Mouse (Mus musculus) testis, adult 2 months (tissue): Measurements from ENCODE around the gene Igsf21.

Source experiments
- CTCF ChIP-seq: fragments of 200-500 bp; IDR thresholded peaks from 2 replicates; pipeline ENCODE4 v1.5.1; 2012; ENCODE audit warnings: low read depth, mild to moderate bottlenecking, inconsistent platforms, low read length, moderate library complexity; ENCODE audit not compliant: control insufficient read depth, insufficient read depth, insufficient replicate concordance
- POLR2A ChIP-seq: fragments of 200-500 bp; IDR thresholded peaks from 2 replicates; pipeline ENCODE4 v1.6.1; 2012; ENCODE audit warnings: low read depth, mild to moderate bottlenecking, inconsistent platforms, low read length, moderate library complexity; ENCODE audit not compliant: control insufficient read depth

DNA sequence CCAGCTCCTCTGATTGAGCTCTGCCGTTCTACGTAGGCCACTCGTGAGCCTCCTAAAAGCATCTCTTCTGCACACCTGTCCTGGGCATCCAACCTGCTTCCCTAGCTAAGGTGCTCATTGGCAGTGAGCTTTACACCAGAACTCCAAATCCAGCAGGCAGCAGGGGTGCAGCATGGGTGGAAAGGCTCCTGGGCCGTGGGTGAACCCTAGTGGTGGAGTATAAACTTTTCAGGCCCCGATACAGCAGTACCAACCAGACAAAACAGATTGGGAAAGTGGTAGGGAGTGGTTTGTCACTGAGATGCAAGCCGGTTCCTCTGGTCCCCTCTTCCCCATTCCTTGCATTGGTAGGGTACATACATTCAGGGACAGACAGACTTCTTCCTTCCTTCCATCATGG is 170.2 kb downstream of the Igsf21 start:
- TF ChIP-seq POLR2A (no peak), CTCF (no peak)
